Mouse (Mus musculus) adrenal gland, postnatal 36 days (tissue): ENCODE data around the gene Rpgr. TPM values are rescaled to one million over a fixed set of nuclear protein-coding genes. Genes with fewer than 3 reads are reported as not detected.

Experiments
- DNase-seq, 2 experiments: peaks; one replicate each; pipeline ENCODE4 v3.0.0; 2021; ENCODE audit warnings: mixed read lengths in 1 of 2
- long read RNA-seq, 2 experiments: library from polyadenylated mRNA; stranded (forward); transcript quantifications; one replicate each; pipeline ENCODE4 v2.0.0; 2021; ENCODE audit warnings: borderline sequencing depth in 2 of 2
- total RNA-seq, 2 experiments: library from RNA; stranded (reverse); gene quantifications; 2 replicates each; pipeline ENCODE4 v1.2.3; 2021

Rpgr gene
- 1 to 10 TPM; 4.8 to 6.5 TPM for total RNA-seq
- long read RNA-seq, experiment 1, partial matches to known transcripts = 1 of 5 reads
- long read RNA-seq, experiment 1, other reads (novel, unspliced or antisense) = 1 of 5 reads
- long read RNA-seq, experiment 2, partial matches to known transcripts = 0 of 1 reads
- long read RNA-seq, experiment 2, other reads (novel, unspliced or antisense) = 0 of 1 reads

- DNase-seq = peak; percentile 91 to 94
Measured at GRCm38 (mm10) chrX:10216410-10216949, at the start of gene Rpgr. Gene Rpgr, minus strand, starts transcription at chrX:10216920.

- DNase-seq = no peak
Measured at GRCm38 (mm10) chrX:10258260-10258659, 41.5 kb upstream of the Rpgr start.

- no peak for DNase-seq
Measured at GRCm38 (mm10) chrX:10257774-10258173, 41.1 kb upstream of the Rpgr start.

GRCm38 (mm10) chrX:10251852-10252504, 35.3 kb upstream of the Rpgr start, which contains the start of gene Otc:
Gene Otc, plus strand, starts transcription at chrX:10252305.
- DNase-seq = no peak

GRCm38 (mm10) chrX:10251357-10251756, 34.6 kb upstream of the Rpgr start:
- no peak for DNase-seq

- DNase-seq = no peak
Measured at GRCm38 (mm10) chrX:10243916-10244315, 27.2 kb upstream of the Rpgr start.

GRCm38 (mm10) chrX:10239515-10239914, 22.8 kb upstream of the Rpgr start:
- no peak for DNase-seq

- DNase-seq = no peak
Measured at GRCm38 (mm10) chrX:10234617-10235016, 17.9 kb upstream of the Rpgr start.

GRCm38 (mm10) chrX:10233051-10233450, 16.3 kb upstream of the Rpgr start:
- no peak for DNase-seq

- DNase-seq = no peak
Measured at GRCm38 (mm10) chrX:10219281-10219680, 2.6 kb upstream of the Rpgr start.

GRCm38 (mm10) chrX:10215972-10216371, 748 bp downstream of the Rpgr start:
- DNase-seq = peak; percentile 18 to 42

- DNase-seq = no peak
Measured at GRCm38 (mm10) chrX:10205937-10206336, 10.8 kb downstream of the Rpgr start.

- DNase-seq = peak; percentile 7 to 39
Measured at GRCm38 (mm10) chrX:10201289-10201688, 15.4 kb downstream of the Rpgr start.

GRCm38 (mm10) chrX:10152390-10152789, 64.3 kb downstream of the Rpgr start:
- DNase-seq = no peak

GRCm38 (mm10) chrX:10117065-10117719, 99.5 kb downstream of the Rpgr start, which contains the start of gene Srpx:
Gene Srpx, minus strand, starts transcription at chrX:10117709.
- peak in 1 of 2 experiments; percentile 5 for DNase-seq

- DNase-seq = no peak
Measured at GRCm38 (mm10) chrX:10115780-10116179, 100.9 kb downstream of the Rpgr start.

GRCm38 (mm10) chrX:10110736-10111135, 106.0 kb downstream of the Rpgr start:
- no peak for DNase-seq

GRCm38 (mm10) chrX:10108558-10108957, 108.2 kb downstream of the Rpgr start:
- DNase-seq = no peak

GRCm38 (mm10) chrX:10105475-10105874, 111.2 kb downstream of the Rpgr start:
- DNase-seq = no peak

GRCm38 (mm10) chrX:10102739-10103138, 114.0 kb downstream of the Rpgr start:
- DNase-seq = no peak

GRCm38 (mm10) chrX:10095797-10096196, 120.9 kb downstream of the Rpgr start:
- DNase-seq = no peak

GRCm38 (mm10) chrX:10080385-10080784, 136.3 kb downstream of the Rpgr start:
- DNase-seq = no peak

- no peak for DNase-seq
Measured at GRCm38 (mm10) chrX:10079981-10080380, 136.7 kb downstream of the Rpgr start.
